Mouse (Mus musculus) hindbrain, embryonic 12.5 days (tissue): ENCODE results near the gene Sigirr. TPM values are rescaled to one million over a fixed set of nuclear protein-coding genes. Genes with fewer than 3 reads are reported as not detected.

Experiments used
- ATAC-seq: fragments of 200-750 bp; cut with Nextera tagmentation; 2 replicates; pipeline ENCODE4 v1.8.0; 2017; ENCODE audit warnings: moderate TSS enrichment; ENCODE audit not compliant: low FRiP score
- H3K27ac ChIP-seq: fragments of 300-500 bp; sonication (generic); 2 replicates; pipeline ENCODE4 v1.5.1; 2016; ENCODE audit warnings: mild to moderate bottlenecking
- H3K27me3 ChIP-seq: fragments of 300-500 bp; sonication (generic); 2 replicates; pipeline ENCODE4 v1.6.1; 2016; ENCODE audit warnings: mild to moderate bottlenecking
- H3K36me3 ChIP-seq: fragments of 300-500 bp; sonication (generic); 2 replicates; pipeline ENCODE4 v1.6.1; 2016; ENCODE audit warnings: mild to moderate bottlenecking
- H3K4me1 ChIP-seq: fragments of 300-500 bp; sonication (generic); 2 replicates; pipeline ENCODE4 v1.6.1; 2016
- H3K4me2 ChIP-seq: fragments of 300-500 bp; sonication (generic); replicated peaks from 2 replicates; pipeline ENCODE4 v1.6.1; 2016; ENCODE audit warnings: mild to moderate bottlenecking
- H3K4me3 ChIP-seq: fragments of 300-500 bp; sonication (generic); 2 replicates; pipeline ENCODE4 v1.5.1; 2016; ENCODE audit warnings: mild to moderate bottlenecking
- H3K9ac ChIP-seq: fragments of 300-500 bp; sonication (generic); 2 replicates; pipeline ENCODE4 v1.6.1; 2016; ENCODE audit warnings: mild to moderate bottlenecking, moderate library complexity
- H3K9me3 ChIP-seq: fragments of 300-500 bp; sonication (generic); replicated peaks from 2 replicates; pipeline ENCODE4 v1.6.1; 2016; ENCODE audit warnings: mild to moderate bottlenecking
- WGBS: fragments of 180-500 bp; shearing (Covaris S2); methylation state at CpG from one replicate; pipeline ENCODE4 v1.1.7; 2016; 5-methylcytosine and 5-hydroxymethylcytosine counted together
- polyA plus RNA-seq: library from polyadenylated mRNA; unstranded; fragments of >200 nt; fragmentation: Nextera tagmentation; extraction: Ambion mirVana; gene quantifications from 2 replicates; pipeline ENCODE4 v1.2.1, GENCODE M21; 2016

Gene Sigirr
- 1.7 and 2.6 TPM in 2 replicates for polyA plus RNA-seq

DNA sequence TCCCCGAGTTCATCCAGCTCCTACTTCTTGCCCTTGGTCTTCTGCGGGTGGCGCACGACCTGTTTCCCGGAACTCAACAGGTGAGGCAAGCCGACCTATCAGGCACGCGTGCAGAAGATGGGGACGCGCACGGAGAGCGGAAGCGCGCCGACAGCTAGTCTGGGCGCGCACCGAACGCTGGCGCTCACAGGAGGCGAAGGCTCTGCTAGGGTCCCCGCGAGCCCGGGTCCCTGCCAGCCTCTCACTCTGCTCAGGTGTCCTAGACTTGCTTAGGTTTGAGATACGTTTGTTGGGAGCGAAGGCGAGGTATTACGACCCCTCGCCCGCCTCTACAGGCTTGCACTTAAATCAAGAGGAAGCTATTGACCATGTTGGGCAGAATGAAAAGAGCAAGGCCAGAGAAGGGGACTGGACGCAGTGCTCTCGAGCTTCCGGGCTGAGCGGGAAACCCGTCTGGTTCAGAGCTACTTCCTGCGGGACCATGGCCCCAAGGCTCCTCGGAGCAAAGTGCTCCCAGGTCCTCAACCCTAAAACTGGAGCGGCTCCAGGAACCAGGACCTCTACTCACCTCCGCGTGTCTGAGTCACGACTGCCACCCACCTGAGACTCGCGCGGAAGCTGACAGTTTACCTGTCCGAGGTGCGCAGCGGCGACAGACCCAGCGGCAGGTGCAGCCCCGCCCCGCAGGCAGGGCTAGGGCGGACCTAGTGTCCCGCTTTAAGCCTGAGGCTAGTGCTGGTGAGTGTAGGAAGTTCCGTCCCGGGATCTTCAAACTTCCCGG is at the start of gene Sigirr:
Gene Sigirr (minus strand): TSS at position 662 of the 781 bp plus-strand sequence.
- ATAC-seq: no peak
- H3K4me2 ChIP-seq: peak within 1 kb of the TSS; percentile 68
- 1% methylated on average over 56 of the region's 56 CpGs for WGBS
- H3K9me3 ChIP-seq: no peaks in the 10 kb centered on the region
- H3K4me1 ChIP-seq: peaks cover 11% of the 10 kb centered on the region
- H3K27me3 ChIP-seq: peaks cover 67% of the 10 kb centered on the region
- H3K36me3 ChIP-seq: no peaks in the 10 kb centered on the region
- H3K27ac ChIP-seq: no peak within 1 kb of the TSS
- H3K4me3 ChIP-seq: peak within 1 kb of the TSS; percentile 35
- 0 out of 2 replicates have a peak within 1 kb of the TSS, but pooled peaks have one; percentile 18 for H3K9ac ChIP-seq

DNA sequence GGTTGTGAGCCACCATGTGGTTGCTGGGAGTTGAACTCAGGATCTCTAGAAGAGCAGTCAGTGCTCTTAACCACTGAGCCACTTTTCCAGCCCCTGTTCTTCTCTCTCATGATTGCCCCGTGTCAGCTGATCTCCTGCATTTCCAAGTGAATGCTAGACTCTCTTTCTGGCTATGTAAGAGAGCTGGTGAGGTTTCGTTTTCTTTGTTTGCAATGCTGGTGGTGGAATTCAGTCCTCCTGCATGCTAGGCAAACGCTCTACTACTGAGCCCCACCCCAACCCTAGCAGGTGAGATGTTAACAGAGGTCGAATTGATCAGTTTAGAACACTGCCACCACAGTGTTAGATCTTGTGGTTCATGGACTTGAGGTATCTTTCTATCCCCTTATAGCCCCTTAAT is 48.3 kb upstream of the Sigirr start:
- H3K4me1 ChIP-seq: no peaks in the 10 kb centered on the region
- no peak overlapping the region for H3K9ac ChIP-seq
- H3K36me3 ChIP-seq: peaks cover 48% of the 10 kb centered on the region
- H3K4me3 ChIP-seq: no peak overlapping the region
- no peaks in the 10 kb centered on the region for H3K9me3 ChIP-seq
- H3K4me2 ChIP-seq: no peak overlapping the region
- WGBS: 80% methylated on average over 4 of the region's 4 CpGs
- H3K27ac ChIP-seq: no peak overlapping the region
- no peaks in the 10 kb centered on the region for H3K27me3 ChIP-seq
- ATAC-seq: no peak

DNA sequence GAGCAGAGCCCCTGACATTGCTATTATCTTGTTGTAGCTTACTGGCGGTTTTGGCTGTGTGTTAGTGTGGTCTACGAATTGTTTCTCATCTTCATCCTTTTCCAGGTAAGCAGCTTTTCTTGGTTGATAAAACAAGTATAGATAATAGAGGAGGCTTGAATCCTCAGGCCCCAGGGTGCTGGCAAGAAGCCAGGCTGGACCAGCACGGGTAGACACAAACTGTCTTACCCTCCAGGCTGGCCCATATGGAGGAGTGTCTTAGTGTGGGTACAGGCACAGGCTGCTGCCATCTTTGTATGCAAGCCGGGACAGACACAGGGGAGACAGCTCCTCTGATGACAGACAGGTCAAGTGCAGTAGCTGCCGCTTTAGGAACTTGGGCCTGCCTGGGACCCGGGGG is 46.7 kb upstream of the Sigirr start:
- no peaks in the 10 kb centered on the region for H3K27me3 ChIP-seq
- no peak for ATAC-seq
- H3K36me3 ChIP-seq: peaks cover 39% of the 10 kb centered on the region
- 82% methylated on average over 6 of the region's 6 CpGs for WGBS
- no peak overlapping the region for H3K4me3 ChIP-seq
- H3K4me2 ChIP-seq: no peak overlapping the region
- H3K27ac ChIP-seq: no peak overlapping the region
- no peaks in the 10 kb centered on the region for H3K9me3 ChIP-seq
- no peaks in the 10 kb centered on the region for H3K4me1 ChIP-seq
- no peak overlapping the region for H3K9ac ChIP-seq

DNA sequence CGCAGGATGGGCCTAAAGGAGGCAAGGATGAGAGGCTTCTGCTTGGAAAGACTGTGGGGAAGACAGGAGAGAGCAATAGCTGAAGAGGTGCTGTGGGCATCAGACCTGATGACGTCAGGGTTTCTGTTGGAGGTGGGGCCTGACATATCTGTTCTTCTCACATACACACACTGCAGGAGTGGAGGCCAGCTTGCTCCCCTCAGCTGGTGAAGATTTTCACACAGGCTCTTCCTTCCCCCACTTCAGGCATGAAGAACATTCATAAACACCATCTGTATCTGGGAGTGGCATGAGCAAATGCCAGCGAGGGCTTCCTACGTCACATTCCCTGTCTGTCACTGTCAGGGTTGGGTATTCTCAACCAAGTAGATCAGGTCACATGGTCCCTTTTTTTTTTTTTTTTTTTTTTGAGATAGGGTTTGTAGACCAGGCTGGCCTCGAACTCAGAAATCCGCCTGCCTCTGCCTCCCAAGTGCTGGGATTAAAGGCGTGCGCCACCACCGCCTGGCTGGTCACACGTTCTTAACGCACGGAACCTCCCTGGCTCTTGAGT is 45.7 kb upstream of the Sigirr start:
- no peak for ATAC-seq
- no peaks in the 10 kb centered on the region for H3K27me3 ChIP-seq
- no peaks in the 10 kb centered on the region for H3K9me3 ChIP-seq
- WGBS: 95% methylated on average over 12 of the region's 12 CpGs
- no peak overlapping the region for H3K4me3 ChIP-seq
- H3K27ac ChIP-seq: no peak overlapping the region
- H3K4me1 ChIP-seq: no peaks in the 10 kb centered on the region
- no peak overlapping the region for H3K9ac ChIP-seq
- H3K4me2 ChIP-seq: no peak overlapping the region
- peaks cover 33% of the 10 kb centered on the region for H3K36me3 ChIP-seq

DNA sequence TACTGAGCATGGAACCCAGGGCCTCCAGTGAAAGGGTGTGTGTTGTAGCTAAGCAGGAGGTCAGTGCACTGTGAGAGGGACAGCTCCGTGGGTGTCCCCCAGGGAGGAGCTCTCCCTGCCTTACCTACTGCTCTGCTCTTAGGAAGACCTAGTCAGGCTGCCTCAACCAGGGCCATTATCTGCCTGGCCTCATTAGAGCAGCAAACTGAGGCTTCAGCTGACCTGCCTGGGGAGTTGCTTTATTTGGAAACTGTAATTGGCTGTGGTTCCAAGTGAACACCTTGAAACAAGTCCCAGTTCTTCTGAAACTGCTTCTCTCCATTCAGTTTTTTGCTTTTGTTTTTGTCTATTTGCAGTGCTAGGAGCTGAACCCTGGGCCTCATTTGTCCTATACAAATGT is 45.0 kb upstream of the Sigirr start:
- Histone ChIP-seq H3K36me3 (peaks cover 38% of the 10 kb centered on the region), H3K4me1 (no peaks in the 10 kb centered on the region), H3K27me3 (no peaks in the 10 kb centered on the region), H3K4me3 (no peak overlapping the region), H3K9ac (no peak overlapping the region), H3K27ac (no peak overlapping the region), H3K4me2 (no peak overlapping the region), H3K9me3 (no peaks in the 10 kb centered on the region)
- ATAC-seq: no peak
- 62% methylated on average over 1 of the region's 1 CpGs for WGBS

DNA sequence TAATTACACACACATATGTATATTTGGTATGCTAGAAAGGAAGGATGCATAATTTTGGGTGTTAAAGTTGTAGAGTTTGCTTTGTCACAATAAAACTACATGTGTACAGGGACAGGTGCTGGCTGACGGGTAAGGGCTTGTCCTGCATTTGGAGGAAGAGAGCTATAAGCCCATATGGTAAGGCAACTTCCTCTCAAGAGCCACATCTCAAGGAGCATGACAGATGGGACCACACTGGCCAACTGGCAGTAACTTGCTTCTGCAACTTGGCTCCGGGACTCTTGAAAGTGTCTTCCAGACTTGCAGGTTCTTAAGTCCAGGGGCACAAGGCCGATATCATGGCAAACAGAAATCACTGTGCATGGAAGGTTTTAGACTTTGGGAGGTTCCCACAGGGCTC is 44.3 kb upstream of the Sigirr start:
- Histone ChIP-seq H3K27ac (no peak overlapping the region), H3K36me3 (peaks cover 42% of the 10 kb centered on the region), H3K4me1 (no peaks in the 10 kb centered on the region), H3K9me3 (no peaks in the 10 kb centered on the region), H3K4me2 (no peak overlapping the region), H3K4me3 (no peak overlapping the region), H3K9ac (no peak overlapping the region), H3K27me3 (no peaks in the 10 kb centered on the region)
- 96% methylated on average over 3 of the region's 3 CpGs for WGBS
- no peak for ATAC-seq

DNA sequence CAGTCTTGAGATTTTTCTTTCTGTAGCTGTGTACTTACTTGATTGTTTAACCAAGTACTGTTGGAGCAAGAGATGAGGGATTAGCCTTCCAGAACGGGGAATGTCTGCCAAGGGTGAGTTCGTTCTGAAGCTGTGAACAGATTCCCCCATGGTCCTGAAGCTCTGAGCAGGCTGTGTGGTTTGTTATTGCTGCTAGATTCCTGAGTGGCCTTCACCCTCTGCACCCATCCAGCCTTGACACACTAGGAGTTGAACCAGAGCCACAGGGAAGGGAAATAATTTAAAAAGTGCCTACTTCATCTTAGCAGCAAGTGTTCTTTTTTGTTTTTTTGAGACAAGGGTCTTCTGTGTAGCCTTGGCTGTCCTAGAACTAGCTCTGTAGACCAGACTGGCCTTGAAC is 43.5 kb upstream of the Sigirr start:
- no peak overlapping the region for H3K4me2 ChIP-seq
- H3K4me3 ChIP-seq: no peak overlapping the region
- H3K27me3 ChIP-seq: no peaks in the 10 kb centered on the region
- WGBS: 85% methylated on average over 2 of the region's 2 CpGs
- H3K4me1 ChIP-seq: no peaks in the 10 kb centered on the region
- H3K27ac ChIP-seq: no peak overlapping the region
- H3K9ac ChIP-seq: no peak overlapping the region
- peaks cover 45% of the 10 kb centered on the region for H3K36me3 ChIP-seq
- no peaks in the 10 kb centered on the region for H3K9me3 ChIP-seq
- ATAC-seq: no peak

DNA sequence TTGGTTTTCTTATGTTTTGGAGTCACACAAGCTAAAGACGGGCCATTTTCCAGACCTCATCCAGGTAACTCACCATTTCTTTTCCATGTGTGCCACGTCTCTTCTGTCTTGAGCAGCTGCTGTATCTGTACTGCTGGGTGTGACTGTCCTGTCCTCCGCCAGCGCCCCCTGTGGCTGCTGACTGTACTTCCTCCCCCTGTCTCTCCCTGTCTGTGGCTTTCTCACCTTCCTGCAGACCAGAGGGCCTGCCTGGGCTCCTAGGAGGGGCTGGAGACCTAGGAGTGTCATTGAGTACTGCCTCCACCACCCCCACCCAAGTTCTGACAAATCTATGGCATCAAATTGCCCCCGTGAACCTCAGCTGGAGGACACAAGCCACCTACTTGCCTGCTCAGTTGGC is 42.7 kb upstream of the Sigirr start:
- H3K27me3 ChIP-seq: no peaks in the 10 kb centered on the region
- H3K4me1 ChIP-seq: no peaks in the 10 kb centered on the region
- H3K36me3 ChIP-seq: peaks cover 46% of the 10 kb centered on the region
- no peak overlapping the region for H3K4me3 ChIP-seq
- no peak overlapping the region for H3K4me2 ChIP-seq
- WGBS: 51% methylated on average over 5 of the region's 5 CpGs
- ATAC-seq: no peak
- no peak overlapping the region for H3K27ac ChIP-seq
- no peak overlapping the region for H3K9ac ChIP-seq
- no peaks in the 10 kb centered on the region for H3K9me3 ChIP-seq

DNA sequence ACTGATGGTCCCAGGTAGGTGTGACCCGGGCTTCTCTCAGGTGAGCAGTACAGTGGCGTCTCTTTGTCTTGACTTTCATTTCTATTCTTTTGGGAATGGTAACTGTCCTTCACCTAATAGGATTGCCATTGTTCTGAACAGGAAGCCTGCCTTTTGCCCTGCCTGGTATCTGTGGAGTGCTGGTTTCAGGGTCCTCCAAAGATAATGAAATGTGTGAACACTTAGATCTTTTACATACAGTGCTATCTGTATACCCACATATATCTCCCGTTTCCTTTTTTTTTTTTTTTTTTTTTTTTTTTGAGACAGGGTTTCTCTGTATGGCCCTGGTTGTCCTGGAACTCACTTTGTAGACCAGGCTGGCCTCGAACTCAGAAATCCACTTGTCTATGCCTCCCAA is 41.0 kb upstream of the Sigirr start:
- H3K4me2 ChIP-seq: no peak overlapping the region
- 85% methylated on average over 4 of the region's 4 CpGs for WGBS
- peaks cover 46% of the 10 kb centered on the region for H3K36me3 ChIP-seq
- no peaks in the 10 kb centered on the region for H3K9me3 ChIP-seq
- H3K4me1 ChIP-seq: no peaks in the 10 kb centered on the region
- no peak for ATAC-seq
- no peaks in the 10 kb centered on the region for H3K27me3 ChIP-seq
- H3K27ac ChIP-seq: no peak overlapping the region
- H3K9ac ChIP-seq: no peak overlapping the region
- H3K4me3 ChIP-seq: no peak overlapping the region

DNA sequence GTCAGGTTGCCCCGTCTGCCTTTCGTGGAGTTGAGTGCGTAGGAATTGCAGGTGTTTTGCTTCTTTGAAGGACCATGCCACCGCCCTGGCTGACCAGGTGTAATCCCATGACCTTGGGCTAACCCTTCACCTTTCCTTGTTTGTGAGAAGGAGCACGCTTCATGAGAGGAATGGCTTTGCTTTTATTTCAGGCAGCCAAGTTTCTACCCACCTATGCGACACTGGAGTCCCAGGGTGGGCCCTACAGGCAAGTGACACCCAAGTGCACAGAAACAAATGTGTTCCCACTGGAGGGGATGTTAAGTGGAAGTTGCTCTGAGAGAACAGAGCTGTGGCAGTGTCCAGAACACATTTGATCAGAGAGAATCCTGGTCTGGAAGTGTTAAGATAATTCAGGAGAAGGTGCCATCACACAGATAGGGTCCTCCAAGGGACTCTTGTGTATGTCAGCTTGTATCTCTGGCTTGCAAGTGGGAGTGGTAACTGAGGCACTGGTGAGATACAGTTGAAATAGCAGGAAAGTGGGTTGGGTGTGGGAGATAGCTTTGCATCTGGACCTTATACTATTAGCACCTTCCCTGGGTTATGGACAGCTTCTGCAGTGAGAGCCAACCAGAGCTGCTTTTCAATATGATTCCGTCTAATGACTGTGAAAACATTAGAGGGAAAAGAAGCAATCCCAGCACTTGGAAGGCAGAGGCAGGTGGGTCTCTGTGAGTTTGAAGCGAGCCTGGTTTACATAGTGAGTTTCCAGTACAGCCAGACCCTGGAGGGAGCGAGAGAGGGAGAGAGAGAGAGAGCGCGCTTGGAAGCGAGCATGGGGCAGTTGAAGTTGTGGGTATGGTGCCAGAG is 31.8 kb upstream of the Sigirr start:
- H3K9ac ChIP-seq: peak overlapping the region; percentile 94
- no peaks in the 10 kb centered on the region for H3K27me3 ChIP-seq
- H3K36me3 ChIP-seq: peaks cover 22% of the 10 kb centered on the region
- ATAC-seq: no peak
- 57% methylated on average over 12 of the region's 12 CpGs for WGBS
- H3K9me3 ChIP-seq: no peaks in the 10 kb centered on the region
- no peak overlapping the region for H3K27ac ChIP-seq
- H3K4me3 ChIP-seq: peak overlapping the region; percentile 87
- peak overlapping the region; percentile 92 for H3K4me2 ChIP-seq
- peaks cover 21% of the 10 kb centered on the region for H3K4me1 ChIP-seq

DNA sequence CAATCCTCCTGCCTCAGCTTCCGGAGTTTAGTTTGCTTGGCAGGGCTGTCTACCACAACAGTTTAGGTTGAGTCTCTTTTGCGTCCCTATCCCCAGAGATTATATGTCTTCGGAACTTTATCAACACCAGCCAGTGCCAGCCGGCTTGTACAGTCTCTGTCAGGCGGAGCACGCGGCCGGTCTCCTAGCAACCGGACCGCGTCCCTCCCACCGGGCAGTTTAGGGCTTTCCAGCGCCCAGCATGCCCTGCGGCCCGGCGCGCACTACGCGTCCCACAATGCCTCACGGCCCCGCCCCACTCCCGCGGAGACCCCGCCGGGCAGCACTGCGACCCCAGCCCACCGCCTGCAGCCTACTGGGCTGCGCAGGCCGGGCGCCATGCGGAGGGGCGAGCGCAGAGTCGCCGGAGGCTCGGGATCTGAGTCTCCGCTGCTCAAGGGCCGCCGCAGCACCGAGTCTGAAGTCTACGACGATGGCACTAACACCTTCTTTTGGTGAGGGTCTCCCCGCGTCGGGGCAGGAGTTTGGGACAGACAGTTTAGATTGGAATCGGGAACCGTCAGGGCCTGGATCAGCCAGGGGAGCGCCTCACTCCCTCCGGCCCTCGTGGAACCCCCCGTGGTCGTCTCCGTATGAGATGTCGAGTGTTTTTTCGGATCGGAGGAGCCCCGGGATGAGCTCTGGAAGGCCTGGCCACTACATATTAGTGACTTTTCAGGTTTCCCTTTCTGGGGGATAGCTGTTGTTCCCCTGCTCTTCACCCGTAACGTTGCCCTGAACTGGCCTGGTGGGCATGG is 30.9 kb upstream of the Sigirr start:
- Histone ChIP-seq H3K27ac (peak overlapping the region; percentile 48; the same call in 1 of the 2 replicates), H3K9ac (peak overlapping the region; percentile 94), H3K4me1 (peaks cover 21% of the 10 kb centered on the region), H3K4me2 (peak overlapping the region; percentile 92), H3K4me3 (peak overlapping the region; percentile 87), H3K27me3 (no peaks in the 10 kb centered on the region), H3K36me3 (peaks cover 13% of the 10 kb centered on the region), H3K9me3 (no peaks in the 10 kb centered on the region)
- WGBS: under 1% methylated on average over 59 of the region's 59 CpGs
- peak; percentile 99 for ATAC-seq

DNA sequence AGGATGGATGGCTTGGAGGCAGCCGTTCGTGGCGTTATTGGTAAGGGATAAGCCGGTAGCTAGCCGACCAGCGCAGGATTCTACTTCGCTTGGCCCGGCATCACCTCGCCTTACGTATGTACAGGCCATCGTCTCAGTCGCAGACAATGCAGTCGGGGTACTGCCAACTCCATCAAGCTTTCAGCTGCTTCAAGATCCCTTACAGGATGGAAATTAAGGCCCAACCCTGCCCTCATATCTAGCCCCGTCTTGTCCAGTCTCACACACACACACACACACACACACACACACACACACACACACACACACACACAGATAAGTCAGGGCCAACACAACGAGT is 23.1 kb upstream of the Sigirr start:
- peak overlapping the region; percentile 65 for H3K4me2 ChIP-seq
- no peaks in the 10 kb centered on the region for H3K27me3 ChIP-seq
- H3K36me3 ChIP-seq: no peaks in the 10 kb centered on the region
- H3K4me3 ChIP-seq: peak overlapping the region; percentile 57
- peak overlapping the region; percentile 68 for H3K9ac ChIP-seq
- ATAC-seq: no peak; the same call in 1 of the 2 replicates
- 3% methylated on average over 15 of the region's 15 CpGs for WGBS
- H3K9me3 ChIP-seq: no peaks in the 10 kb centered on the region
- H3K4me1 ChIP-seq: peaks cover 4% of the 10 kb centered on the region
- H3K27ac ChIP-seq: peak overlapping the region; percentile 87
